Mouse (Mus musculus) CH12.LX (cell line): ENCODE data around the gene Wdfy1.

Source experiments
- E2F4 ChIP-seq: IDR thresholded peaks from 2 replicates; pipeline ENCODE4 v1.6.1; 2011; ENCODE audit warnings: low read depth, low read length, improper control_type of control experiment; ENCODE audit not compliant: insufficient replicate concordance
- EP300 ChIP-seq: IDR thresholded peaks from 2 replicates; pipeline ENCODE4 v1.6.1; 2011; ENCODE audit warnings: low read length, improper control_type of control experiment
- MEF2A ChIP-seq: IDR thresholded peaks from 2 replicates; pipeline ENCODE4 v1.6.1; 2014; ENCODE audit warnings: low read depth, mild to moderate bottlenecking, inconsistent platforms, low read length, improper control_type of control experiment, borderline replicate concordance
- MXI1 ChIP-seq: IDR thresholded peaks from 2 replicates; pipeline ENCODE4 v1.6.1; 2011; ENCODE audit warnings: mild to moderate bottlenecking, low read depth, low read length, improper control_type of control experiment
- POLR2A ChIP-seq: IDR thresholded peaks from 2 replicates; pipeline ENCODE4 v1.6.1; 2011; ENCODE audit warnings: low read depth, mild to moderate bottlenecking, improper control_type of control experiment, low read length
- SIN3A ChIP-seq: IDR thresholded peaks from 2 replicates; pipeline ENCODE4 v1.6.1; 2012; ENCODE audit warnings: low read length, improper control_type of control experiment, inconsistent platforms
- SMC3 ChIP-seq: IDR thresholded peaks from 2 replicates; pipeline ENCODE4 v1.6.1; 2011; ENCODE audit warnings: low read depth, low read length, improper control_type of control experiment
- UBTF ChIP-seq: IDR thresholded peaks from 2 replicates; pipeline ENCODE4 v1.6.1; 2012; ENCODE audit warnings: low read depth, mild to moderate bottlenecking, inconsistent platforms, low read length, improper control_type of control experiment, moderate library complexity
- USF1 ChIP-seq: IDR thresholded peaks from 2 replicates; pipeline ENCODE4 v1.6.1; 2014; ENCODE audit warnings: low read depth, mild to moderate bottlenecking, inconsistent platforms, low read length, improper control_type of control experiment
- ZC3H11A ChIP-seq: IDR thresholded peaks from 2 replicates; pipeline ENCODE4 v1.6.1; 2012; ENCODE audit warnings: low read depth, mild to moderate bottlenecking, inconsistent platforms, low read length, improper control_type of control experiment

DNA sequence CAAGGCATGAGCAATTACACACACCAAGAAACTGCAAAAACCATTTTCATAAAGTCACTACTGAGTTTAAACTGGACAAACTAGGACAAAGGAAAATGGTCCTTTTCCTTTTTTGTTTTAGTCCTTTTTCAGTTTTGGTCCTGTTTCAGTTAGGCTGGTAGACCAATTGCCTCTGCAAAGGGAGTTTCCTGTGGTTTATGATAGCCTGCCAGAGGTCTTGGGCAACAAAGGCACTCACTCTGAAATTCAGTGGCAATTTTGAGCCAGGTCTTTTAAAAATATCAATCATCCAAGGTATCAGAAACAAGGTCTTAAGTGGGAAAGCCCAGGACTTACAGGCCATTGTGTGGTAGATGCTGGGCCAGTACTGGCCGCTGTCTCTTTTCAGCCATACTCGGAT lies 36.2 kb downstream of the Wdfy1 start:
- TF ChIP-seq POLR2A (no peak), MEF2A (no peak), MXI1 (no peak), E2F4 (no peak), SIN3A (no peak), SMC3 (no peak), UBTF (no peak), USF1 (no peak), EP300 (no peak), ZC3H11A (no peak)
